Mouse (Mus musculus): ENCODE measurements around the gene Ssr4. TPM values are rescaled to one million over a fixed set of nuclear protein-coding genes. Genes with fewer than 3 reads are reported as not detected.
A peak's percentile ranks its signal among the peaks of the same experiment; 100 is the strongest.
"Not testable (repeated sequence)": the region's sequence is repeated elsewhere in the genome, so short reads cannot be mapped to it uniquely, and the experiment has no call there.

The Ssr4 gene
- 135 and 152 TPM in 2 replicates for polyA plus RNA-seq (2015; fragmentation: Nextera tagmentation; extraction: Ambion mirVana)

DNA sequence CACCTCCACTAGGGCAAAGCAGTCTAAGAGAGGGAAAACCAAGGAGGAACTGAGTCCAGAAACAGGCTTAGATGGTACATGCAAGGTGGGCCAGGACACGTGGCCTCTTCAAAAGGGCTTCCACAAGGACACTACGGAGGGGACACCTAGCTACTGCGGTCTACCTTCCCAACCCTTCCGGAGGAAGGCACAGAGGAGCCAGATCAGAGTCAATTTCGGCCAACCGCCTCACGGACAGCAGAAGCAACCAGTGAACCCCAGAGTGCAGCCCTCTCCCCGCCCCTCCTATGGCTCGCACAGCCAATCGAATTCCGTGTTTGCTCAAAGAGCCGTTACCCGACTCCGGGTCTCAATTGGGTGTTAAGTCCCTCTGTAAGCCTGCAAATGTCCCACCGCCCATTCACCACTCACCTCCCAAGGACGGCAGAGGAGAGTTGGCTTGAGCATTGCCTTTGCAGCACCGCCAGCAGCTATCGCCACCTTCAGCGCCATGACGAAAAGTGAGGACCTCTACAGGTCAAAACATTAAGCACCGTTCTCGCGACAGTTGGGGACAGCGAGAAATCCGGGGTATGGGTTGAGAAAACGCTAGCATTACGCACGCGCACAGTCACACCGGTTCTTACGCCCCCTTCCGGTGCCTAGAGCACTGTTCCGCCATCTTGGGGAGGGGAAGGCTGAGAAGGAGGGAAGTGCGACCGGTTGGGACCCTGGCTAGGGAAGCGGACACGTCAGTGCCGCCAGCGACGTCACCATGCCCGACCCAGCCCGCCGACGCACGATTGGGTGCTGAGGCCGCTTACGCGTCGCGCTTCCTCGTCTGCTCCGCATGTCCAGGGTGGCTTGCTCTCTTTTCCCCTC lies at the start of gene Ssr4, which contains the start of gene Idh3g:
Gene Ssr4 (plus strand): TSS at position 665 of the 861 bp plus-strand sequence.
Gene Idh3g (minus strand): TSS at position 534 of the 861 bp plus-strand sequence.
- peak within 1 kb of the TSS; percentile 78 for H3K9ac ChIP-seq
- peaks cover 13% of the 10 kb centered on the region for H3K4me1 ChIP-seq (replicated peaks)
- peaks cover 17% of the 10 kb centered on the region for H3K36me3 ChIP-seq
- H3K27ac ChIP-seq = peak within 1 kb of the TSS; percentile 96
- peak within 1 kb of the TSS; percentile 63 for H3K4me2 ChIP-seq
- no peaks in the 10 kb centered on the region for H3K27me3 ChIP-seq
- H3K9me3 ChIP-seq (replicated peaks) = no peaks in the 10 kb centered on the region
- peak; percentile 93 for ATAC-seq (replicated peaks; ENCODE audit: insufficient number of reproducible peaks, insufficient read depth, low FRiP score, low read depth)
- 13% methylated on average over 49 of the region's 52 CpGs for WGBS
- peak within 1 kb of the TSS; percentile 74 for H3K4me3 ChIP-seq

DNA sequence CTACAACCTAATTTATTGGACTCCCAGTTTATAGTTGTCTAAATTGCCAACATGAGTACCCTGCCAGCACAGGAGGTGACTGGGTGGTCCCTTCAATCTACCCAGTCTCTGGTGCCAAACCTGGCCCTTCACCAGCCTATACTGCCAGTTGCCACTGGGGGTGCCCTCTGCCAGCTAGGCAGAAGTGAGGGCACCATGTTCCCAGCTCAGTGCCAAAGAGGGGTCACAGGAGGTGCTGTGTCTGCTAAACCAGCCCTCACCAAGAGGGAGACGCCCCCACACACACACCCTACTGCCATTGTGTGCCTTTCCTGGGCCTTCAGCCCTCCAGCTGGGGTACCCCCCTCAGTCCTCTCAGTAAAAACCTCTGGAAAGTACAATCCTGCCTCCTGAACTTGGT lies 48.7 kb upstream of the Ssr4 start:
- H3K4me3 ChIP-seq = no peak overlapping the region

DNA sequence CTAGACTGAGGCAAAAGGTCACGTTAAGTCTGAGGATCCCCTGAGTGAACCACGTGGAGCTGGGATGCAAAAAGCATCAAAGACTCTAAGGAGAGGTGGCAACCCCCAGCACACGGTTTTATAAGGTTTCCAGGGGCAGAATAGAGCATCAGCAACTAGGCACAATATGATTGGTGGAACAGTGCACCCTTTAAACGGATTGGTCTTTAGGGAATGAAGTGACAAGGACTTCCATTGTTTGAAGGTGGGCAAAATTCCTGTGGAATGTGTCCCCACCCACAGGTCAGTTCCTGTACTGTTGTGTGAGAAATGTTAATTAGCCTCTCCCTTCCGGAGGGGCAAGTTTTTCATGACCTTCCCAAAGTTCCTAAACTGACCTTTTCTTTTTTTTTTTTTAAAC lies 47.7 kb upstream of the Ssr4 start:
- Histone ChIP-seq H3K9me3 (replicated peaks) (no peaks in the 10 kb centered on the region), H3K4me2 (no peak overlapping the region), H3K4me1 (replicated peaks) (no peaks in the 10 kb centered on the region), H3K27me3 (no peaks in the 10 kb centered on the region), H3K27ac (no peak overlapping the region), H3K4me3 (no peak overlapping the region), H3K9ac (no peak overlapping the region), H3K36me3 (no peaks in the 10 kb centered on the region)
- 58% methylated on average over 5 of the region's 5 CpGs for WGBS
- ATAC-seq (replicated peaks; ENCODE audit: insufficient number of reproducible peaks, insufficient read depth, low FRiP score, low read depth) = no peak

More for the DNA sequence above, 48.7 kb upstream of the Ssr4 start:
- no peaks in the 10 kb centered on the region for H3K27me3 ChIP-seq
- H3K36me3 ChIP-seq = no peaks in the 10 kb centered on the region
- no peaks in the 10 kb centered on the region for H3K4me1 ChIP-seq (replicated peaks)
- H3K9ac ChIP-seq = no peak overlapping the region
- no peak for ATAC-seq (replicated peaks; ENCODE audit: insufficient number of reproducible peaks, insufficient read depth, low FRiP score, low read depth)
- WGBS = 50% methylated on average over 1 of the region's 1 CpGs
- no peak overlapping the region for H3K27ac ChIP-seq
- no peaks in the 10 kb centered on the region for H3K9me3 ChIP-seq (replicated peaks)
- H3K4me2 ChIP-seq = no peak overlapping the region

DNA sequence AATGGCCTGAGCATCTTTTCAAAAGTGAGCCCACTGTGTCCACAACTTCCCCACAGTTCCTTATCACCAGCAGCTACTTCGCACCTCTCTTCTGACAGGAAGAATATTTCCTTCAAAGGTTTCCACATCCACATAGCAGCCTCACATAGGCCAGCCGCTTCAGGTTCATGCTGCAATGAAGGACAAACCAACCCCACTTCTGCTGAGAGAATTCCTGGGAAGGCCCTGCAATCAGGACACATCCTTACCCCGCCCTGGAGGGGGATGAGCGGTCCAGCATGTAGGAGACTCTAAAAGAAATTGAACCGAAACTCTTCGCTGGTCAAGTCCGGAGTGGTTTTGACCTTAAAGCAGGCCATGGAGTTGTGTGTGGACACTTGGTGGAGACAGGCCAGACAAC lies 47.0 kb upstream of the Ssr4 start:
- not testable (repeated sequence) for H3K4me2 ChIP-seq; H3K4me1 ChIP-seq (replicated peaks); ATAC-seq (replicated peaks; ENCODE audit: insufficient number of reproducible peaks, insufficient read depth, low FRiP score, low read depth); H3K36me3 ChIP-seq; H3K9ac ChIP-seq; H3K9me3 ChIP-seq (replicated peaks); H3K27me3 ChIP-seq; H3K27ac ChIP-seq; H3K4me3 ChIP-seq
- 85% methylated on average over 7 of the region's 7 CpGs for WGBS

DNA sequence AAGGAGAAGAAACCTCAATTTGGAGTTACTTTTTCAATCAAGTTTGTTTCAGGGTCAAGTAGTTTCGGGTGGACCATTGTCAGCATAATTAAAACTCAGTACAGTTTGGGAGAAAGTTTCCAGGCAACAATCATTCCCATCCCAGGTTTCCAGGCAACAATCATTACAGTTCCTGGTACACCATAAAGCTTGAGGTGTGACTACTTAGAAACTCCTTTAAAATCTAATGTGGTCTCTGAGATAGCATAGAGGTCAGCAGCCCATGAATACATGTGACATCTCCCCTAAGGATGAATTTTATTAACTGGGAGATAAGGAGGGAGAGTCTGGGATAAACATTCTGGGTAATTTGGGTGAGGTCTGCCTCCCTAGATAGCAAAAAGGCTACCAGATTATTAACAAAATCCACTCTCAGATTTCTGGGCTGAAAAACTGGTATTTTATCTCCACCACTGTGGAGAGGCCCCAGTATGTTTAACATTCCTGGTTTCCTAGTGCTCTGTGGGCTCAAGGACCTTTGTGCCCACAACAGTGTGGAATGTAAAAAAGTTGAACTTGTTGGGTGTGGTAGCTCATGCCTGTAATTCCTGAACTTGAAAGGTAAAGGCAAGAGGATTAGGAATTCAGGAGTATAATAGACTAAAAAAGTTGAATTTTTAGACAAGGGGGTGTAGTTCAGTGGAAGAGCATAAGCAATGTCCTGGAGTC lies 41.9 kb upstream of the Ssr4 start:
- WGBS = 47% methylated on average over 1 of the region's 1 CpGs
- no peaks in the 10 kb centered on the region for H3K4me1 ChIP-seq (replicated peaks)
- ATAC-seq (replicated peaks; ENCODE audit: insufficient number of reproducible peaks, insufficient read depth, low FRiP score, low read depth) = no peak
- no peaks in the 10 kb centered on the region for H3K9me3 ChIP-seq (replicated peaks)
- H3K27ac ChIP-seq = no peak overlapping the region
- no peak overlapping the region for H3K4me2 ChIP-seq
- no peaks in the 10 kb centered on the region for H3K27me3 ChIP-seq
- no peak overlapping the region for H3K9ac ChIP-seq
- no peaks in the 10 kb centered on the region for H3K36me3 ChIP-seq
- no peak overlapping the region for H3K4me3 ChIP-seq

DNA sequence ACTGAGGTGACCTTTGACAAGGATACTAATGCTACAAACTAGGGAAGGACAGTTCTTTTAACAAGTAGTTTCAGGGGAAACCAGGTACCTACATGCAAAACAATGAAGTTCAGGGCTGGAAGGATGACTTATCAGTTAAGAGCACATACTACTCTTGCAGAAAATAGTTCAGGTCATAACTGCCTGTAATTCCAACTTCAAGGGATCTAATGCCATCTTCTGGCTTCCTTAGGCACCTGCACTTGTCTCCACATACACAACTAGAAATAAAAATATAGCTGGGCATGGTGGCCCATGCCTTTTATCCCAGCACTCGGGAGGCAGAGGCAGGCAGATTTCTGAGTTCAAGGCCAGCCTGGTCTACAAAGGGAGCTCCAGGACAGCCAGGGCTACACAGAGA lies 37.9 kb upstream of the Ssr4 start:
- H3K4me1 ChIP-seq (replicated peaks) = no peaks in the 10 kb centered on the region
- H3K36me3 ChIP-seq = no peaks in the 10 kb centered on the region
- no peaks in the 10 kb centered on the region for H3K9me3 ChIP-seq (replicated peaks)
- no peak overlapping the region for H3K27ac ChIP-seq
- H3K27me3 ChIP-seq = no peaks in the 10 kb centered on the region
- 86% methylated on average over 1 of the region's 1 CpGs for WGBS
- no peak overlapping the region for H3K4me3 ChIP-seq
- no peak overlapping the region for H3K4me2 ChIP-seq
- H3K9ac ChIP-seq = no peak overlapping the region
- no peak for ATAC-seq (replicated peaks; ENCODE audit: insufficient number of reproducible peaks, insufficient read depth, low FRiP score, low read depth)

DNA sequence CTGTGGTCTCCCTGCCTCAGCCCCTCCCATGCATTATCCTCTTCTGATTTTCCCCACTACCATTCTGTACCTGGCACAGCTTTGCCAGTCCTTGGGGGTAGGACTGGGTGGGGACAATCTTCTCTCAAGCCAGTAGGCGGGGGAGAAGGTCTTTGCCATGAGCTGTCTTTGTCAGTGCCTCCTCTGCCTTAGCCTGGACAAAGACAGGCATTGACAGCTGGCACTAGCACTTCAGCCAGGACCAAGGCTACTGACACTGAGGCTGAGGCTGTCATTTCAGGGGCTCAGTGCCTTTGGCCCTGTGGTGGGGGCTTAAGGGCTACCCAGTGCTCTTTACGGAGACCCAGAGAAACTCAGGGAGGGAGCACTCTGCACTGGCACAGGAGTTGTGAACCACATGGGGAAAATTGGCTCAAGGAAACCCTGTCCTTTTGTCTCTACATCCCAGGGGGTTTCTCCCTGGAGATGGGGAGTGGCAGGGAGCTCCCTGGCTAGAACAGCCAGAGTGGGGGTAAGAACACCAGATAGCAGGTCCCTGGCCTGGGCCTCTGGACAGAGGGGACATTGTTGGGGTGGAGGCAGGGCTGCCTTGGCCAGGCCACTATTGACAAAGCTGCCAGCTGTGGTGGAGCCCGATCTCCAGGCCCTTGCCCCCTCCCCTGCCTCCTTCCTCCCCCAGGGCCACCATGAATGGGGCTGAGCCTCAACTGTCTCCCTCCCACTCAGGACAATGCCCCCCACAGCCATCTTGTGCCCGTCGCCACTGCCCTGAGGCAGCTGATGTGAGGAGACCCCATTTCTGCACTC lies 30.3 kb upstream of the Ssr4 start, which contains the start of gene Plxnb3:
Gene Plxnb3 (plus strand): TSS at position 757 of the 807 bp plus-strand sequence.
- WGBS = 64% methylated on average over 5 of the region's 5 CpGs
- H3K9me3 ChIP-seq (replicated peaks) = no peaks in the 10 kb centered on the region
- no peak within 1 kb of the TSS for H3K27ac ChIP-seq
- peaks cover 4% of the 10 kb centered on the region; the same call in 1 of the 2 replicates for H3K4me1 ChIP-seq (replicated peaks)
- no peak within 1 kb of the TSS for H3K4me2 ChIP-seq
- no peaks in the 10 kb centered on the region for H3K36me3 ChIP-seq
- no peak within 1 kb of the TSS for H3K9ac ChIP-seq
- H3K4me3 ChIP-seq = no peak within 1 kb of the TSS
- no peaks in the 10 kb centered on the region for H3K27me3 ChIP-seq
- ATAC-seq (replicated peaks; ENCODE audit: insufficient number of reproducible peaks, insufficient read depth, low FRiP score, low read depth) = no peak

DNA sequence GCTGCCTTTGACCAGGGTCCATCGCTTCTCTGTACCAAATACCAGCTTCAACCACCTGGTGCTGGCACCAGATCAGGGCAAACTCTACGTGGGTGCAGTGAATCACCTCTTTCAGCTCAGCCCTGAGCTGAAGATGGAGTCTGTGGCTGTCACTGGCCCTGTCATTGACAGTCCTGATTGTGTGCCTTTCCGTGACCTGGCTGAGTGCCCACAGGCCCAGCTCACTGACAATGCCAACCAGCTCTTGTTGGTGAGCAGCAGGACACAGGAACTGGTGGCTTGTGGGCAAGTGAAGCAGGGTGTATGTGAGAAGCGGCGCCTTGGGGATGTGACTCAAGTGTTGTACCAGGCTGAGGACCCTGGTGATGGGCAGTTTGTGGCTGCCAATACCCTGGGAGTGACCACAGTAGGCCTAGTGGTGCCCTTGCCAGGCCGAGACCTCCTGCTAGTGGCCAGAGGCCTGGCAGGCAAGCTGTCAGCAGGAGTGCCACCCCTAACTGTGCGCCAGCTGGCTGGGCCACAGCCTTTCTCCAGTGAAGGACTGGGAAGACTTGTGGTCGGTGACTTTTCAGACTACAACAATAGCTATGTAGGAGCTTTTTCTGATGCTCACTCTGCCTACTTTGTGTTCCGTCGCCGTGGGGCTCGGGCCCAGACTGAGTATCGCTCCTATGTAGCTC lies 28.1 kb upstream of the Ssr4 start:
- Histone ChIP-seq H3K4me1 (replicated peaks) (peaks cover 4% of the 10 kb centered on the region; the same call in 1 of the 2 replicates), H3K4me3 (no peak overlapping the region), H3K9me3 (replicated peaks) (no peaks in the 10 kb centered on the region), H3K36me3 (no peaks in the 10 kb centered on the region), H3K4me2 (no peak overlapping the region), H3K27ac (no peak overlapping the region), H3K27me3 (no peaks in the 10 kb centered on the region), H3K9ac (no peak overlapping the region)
- ATAC-seq (replicated peaks; ENCODE audit: insufficient number of reproducible peaks, insufficient read depth, low FRiP score, low read depth) = no peak
- WGBS = 71% methylated on average over 13 of the region's 13 CpGs

DNA sequence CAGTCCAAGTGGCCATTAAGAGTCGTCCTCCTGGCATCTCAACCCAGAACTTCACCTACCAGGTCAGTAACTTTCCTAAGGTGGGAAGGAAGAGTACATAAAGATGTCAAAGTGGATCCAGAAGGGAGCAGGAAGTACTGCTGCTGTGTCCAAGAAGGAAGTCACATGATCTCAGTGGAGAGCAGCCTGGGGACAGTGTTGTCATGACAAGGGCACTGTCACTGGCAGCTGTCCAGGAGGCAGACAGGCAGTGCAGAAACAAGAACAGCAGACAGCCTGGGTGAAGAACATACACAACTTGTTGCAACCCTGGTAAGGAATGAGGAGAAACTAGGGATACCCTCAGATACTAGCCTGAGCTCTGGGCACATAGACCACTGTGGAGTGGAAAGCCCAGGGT lies 21.5 kb upstream of the Ssr4 start:
- Histone ChIP-seq H3K36me3 (no peaks in the 10 kb centered on the region), H3K9me3 (replicated peaks) (no peaks in the 10 kb centered on the region), H3K9ac (no peak overlapping the region), H3K27me3 (no peaks in the 10 kb centered on the region), H3K4me3 (no peak overlapping the region), H3K4me2 (no peak overlapping the region), H3K27ac (0 out of 2 replicates have a peak overlapping the region, but pooled peaks have one; percentile 26), H3K4me1 (replicated peaks) (peaks cover 9% of the 10 kb centered on the region; the same call in 1 of the 2 replicates)
- 58% methylated on average over 1 of the region's 1 CpGs for WGBS
- no peak; the same call in 1 of the 2 replicates for ATAC-seq (replicated peaks; ENCODE audit: insufficient number of reproducible peaks, insufficient read depth, low FRiP score, low read depth)

DNA sequence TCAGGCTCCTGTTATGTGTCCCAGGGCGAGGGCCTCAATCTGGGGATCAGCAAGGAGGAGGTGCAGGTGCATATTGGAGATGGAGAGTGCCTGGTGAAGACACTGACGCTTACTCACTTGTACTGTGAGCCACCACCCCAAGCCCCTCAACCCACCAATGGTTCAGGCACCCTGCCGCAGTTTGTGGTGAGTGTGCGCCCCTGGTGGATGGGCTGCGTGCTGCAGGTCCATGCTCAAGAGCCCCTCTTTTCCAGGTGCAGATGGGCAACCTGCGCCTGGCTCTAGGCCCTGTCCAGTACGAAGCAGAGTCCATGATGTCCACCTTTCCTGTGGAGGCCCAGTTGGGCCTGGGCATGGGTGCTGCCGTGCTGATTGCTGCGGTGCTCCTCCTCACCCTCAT lies 19.6 kb upstream of the Ssr4 start:
- Histone ChIP-seq H3K9me3 (replicated peaks) (no peaks in the 10 kb centered on the region), H3K27ac (no peak overlapping the region), H3K4me2 (no peak overlapping the region), H3K4me1 (replicated peaks) (peaks cover 9% of the 10 kb centered on the region; the same call in 1 of the 2 replicates), H3K36me3 (no peaks in the 10 kb centered on the region), H3K4me3 (no peak overlapping the region), H3K9ac (no peak overlapping the region), H3K27me3 (no peaks in the 10 kb centered on the region)
- 56% methylated on average over 9 of the region's 9 CpGs for WGBS
- no peak for ATAC-seq (replicated peaks; ENCODE audit: insufficient number of reproducible peaks, insufficient read depth, low FRiP score, low read depth)

Data from heart, embryonic 15.5 days (tissue).